Mouse (Mus musculus) left cerebral cortex, adult 8-10 months (tissue): ENCODE measurements around the gene Pofut2. TPM values are rescaled to one million over a fixed set of nuclear protein-coding genes. Genes with fewer than 3 reads are reported as not detected.

Experiments used
- DNase-seq, 2 experiments: peaks; one replicate each; pipeline ENCODE4 v3.0.0; 2022; ENCODE audit warnings: low spot score in 2 of 2
- total RNA-seq, 4 experiments: library from RNA; stranded (reverse); gene quantifications; 2 replicates each; pipeline ENCODE4 v1.2.4; 2022

Pofut2 gene
- total RNA-seq: 10 to 100 TPM; 27.8 to 34.4 (median 30.4) TPM

GRCm38 (mm10) chr10:77258704-77259621 lies at the start of gene Pofut2:
TSS of gene Pofut2 (plus strand) at chr10:77259218.
- peak; percentile 74 to 95 for DNase-seq

GRCm38 (mm10) chr10:77209261-77209660 lies 49.8 kb upstream of the Pofut2 start:
- DNase-seq: no peak

- DNase-seq: no peak
Measured at GRCm38 (mm10) chr10:77210666-77211065, 48.4 kb upstream of the Pofut2 start.

GRCm38 (mm10) chr10:77211116-77211570 lies 47.9 kb upstream of the Pofut2 start:
- DNase-seq: peak; percentile 7 to 44

GRCm38 (mm10) chr10:77212354-77213120 lies 46.5 kb upstream of the Pofut2 start:
- DNase-seq: no peak

GRCm38 (mm10) chr10:77213483-77213882 lies 45.5 kb upstream of the Pofut2 start:
- no peak for DNase-seq

GRCm38 (mm10) chr10:77214586-77214985 lies 44.4 kb upstream of the Pofut2 start:
- DNase-seq: no peak

- no peak for DNase-seq
Measured at GRCm38 (mm10) chr10:77215641-77216040, 43.4 kb upstream of the Pofut2 start.

GRCm38 (mm10) chr10:77216313-77216712 lies 42.7 kb upstream of the Pofut2 start:
- DNase-seq: no peak

GRCm38 (mm10) chr10:77217155-77217731 lies 41.8 kb upstream of the Pofut2 start:
- DNase-seq: no peak

GRCm38 (mm10) chr10:77218059-77218458 lies 41.0 kb upstream of the Pofut2 start:
- DNase-seq: no peak

GRCm38 (mm10) chr10:77219411-77220025 lies 39.5 kb upstream of the Pofut2 start:
- DNase-seq: no peak

- no peak for DNase-seq
Measured at GRCm38 (mm10) chr10:77221108-77221507, 37.9 kb upstream of the Pofut2 start.

GRCm38 (mm10) chr10:77222963-77223552 lies 36.0 kb upstream of the Pofut2 start:
- DNase-seq: no peak

- DNase-seq: no peak
Measured at GRCm38 (mm10) chr10:77224390-77224789, 34.6 kb upstream of the Pofut2 start.

- DNase-seq: no peak
Measured at GRCm38 (mm10) chr10:77225414-77225813, 33.6 kb upstream of the Pofut2 start.

- DNase-seq: no peak
Measured at GRCm38 (mm10) chr10:77225995-77226688, 32.9 kb upstream of the Pofut2 start.

GRCm38 (mm10) chr10:77226691-77227367 lies 32.2 kb upstream of the Pofut2 start:
- DNase-seq: no peak

GRCm38 (mm10) chr10:77227368-77227723 lies 31.7 kb upstream of the Pofut2 start:
- DNase-seq: no peak
